Mouse (Mus musculus) ES-E14 (cell line): ENCODE results near the gene Emilin2. TPM values are rescaled to one million over a fixed set of nuclear protein-coding genes. Genes with fewer than 3 reads are reported as not detected.

Source experiments
- DNase-seq: peaks from one replicate; pipeline ENCODE4 v3.0.0-alpha.2; 2013; ENCODE audit warnings: low read depth, low spot score
- H3K27ac ChIP-seq: 2 replicates; pipeline ENCODE4 v1.5.1; 2012; ENCODE audit warnings: low read depth, mild to moderate bottlenecking, low read length, moderate library complexity, mixed read lengths; ENCODE audit not compliant: poor library complexity, insufficient read depth, severe bottlenecking
- H3K36me3 ChIP-seq: 2 replicates; pipeline ENCODE4 v1.6.1; 2012; ENCODE audit warnings: mild to moderate bottlenecking, low read length, moderate library complexity, mixed read lengths; ENCODE audit not compliant: control insufficient read depth, poor library complexity, insufficient read depth, severe bottlenecking
- H3K4me1 ChIP-seq, 2 experiments: fragments of 150-350 bp in 1 of 2; sonication (generic) in 1 of 2; 2 replicates each; pipeline ENCODE4 v1.6.1; 2012; ENCODE audit warnings: low read length in 2 of 2, mild to moderate bottlenecking in 1 of 2, mixed read lengths in 1 of 2; ENCODE audit not compliant: control insufficient read depth in 2 of 2, insufficient read depth in 2 of 2, poor library complexity in 1 of 2
- H3K4me3 ChIP-seq, 2 experiments: fragments of 150-350 bp in 1 of 2; sonication (generic) in 1 of 2; 2 replicates each; pipeline ENCODE4 v1.5.1; 2012; ENCODE audit warnings: low read length in 2 of 2, low read depth in 1 of 2, mild to moderate bottlenecking in 1 of 2, mixed read lengths in 1 of 2; ENCODE audit not compliant: insufficient read depth in 1 of 2, poor library complexity in 1 of 2, severe bottlenecking in 1 of 2
- H3K9ac ChIP-seq: 2 replicates; pipeline ENCODE4 v1.6.1; 2012; ENCODE audit warnings: low read depth, mild to moderate bottlenecking, low read length, mixed read lengths; ENCODE audit not compliant: poor library complexity, insufficient read depth, severe bottlenecking
- H3K9me3 ChIP-seq: fragments of 150-350 bp; sonication (generic); 2 replicates; pipeline ENCODE4 v1.6.1; 2012; ENCODE audit warnings: low read depth, mild to moderate bottlenecking, low read length; ENCODE audit not compliant: control insufficient read depth, insufficient read depth
- CHD2 ChIP-seq: IDR thresholded peaks from 2 replicates; pipeline ENCODE4 v1.6.1; 2014; ENCODE audit warnings: mild to moderate bottlenecking, low read depth, low read length, inconsistent platforms
- HCFC1 ChIP-seq: IDR thresholded peaks from 2 replicates; pipeline ENCODE4 v1.6.1; 2012; ENCODE audit warnings: low read length, inconsistent platforms, borderline replicate concordance; ENCODE audit not compliant: insufficient read depth
- MAFK ChIP-seq: IDR thresholded peaks from 2 replicates; pipeline ENCODE4 v1.6.1; 2014; ENCODE audit warnings: mild to moderate bottlenecking, low read depth, low read length, inconsistent platforms; ENCODE audit not compliant: insufficient read depth
- ZC3H11A ChIP-seq: IDR thresholded peaks from 2 replicates; pipeline ENCODE4 v1.6.1; 2012; ENCODE audit warnings: low read depth, mild to moderate bottlenecking, inconsistent platforms, low read length, borderline replicate concordance
- ZNF384 ChIP-seq: IDR thresholded peaks from 2 replicates; pipeline ENCODE4 v1.6.1; 2012; ENCODE audit warnings: low read depth, low read length, inconsistent platforms
- in situ Hi-C, 2 experiments: fragments of 600-800 bp; cut with MboI; formaldehyde crosslinking; loops; one replicate each; pipeline ENCODE4 v1.15.1; 2025; ENCODE audit warnings: low sequenced_read_pairs in 2 of 2, inconsistent platforms in 1 of 2; ENCODE audit not compliant: unreplicated experiment in 2 of 2
- total RNA-seq: library from RNA; depleted of rRNA; stranded (reverse); fragments of 300-350 nt; gene quantifications from 2 replicates; pipeline ENCODE4 v1.2.3, GENCODE M21; 2012

The Emilin2 gene
- total RNA-seq, 1 experiment: 1.0 TPM

DNA sequence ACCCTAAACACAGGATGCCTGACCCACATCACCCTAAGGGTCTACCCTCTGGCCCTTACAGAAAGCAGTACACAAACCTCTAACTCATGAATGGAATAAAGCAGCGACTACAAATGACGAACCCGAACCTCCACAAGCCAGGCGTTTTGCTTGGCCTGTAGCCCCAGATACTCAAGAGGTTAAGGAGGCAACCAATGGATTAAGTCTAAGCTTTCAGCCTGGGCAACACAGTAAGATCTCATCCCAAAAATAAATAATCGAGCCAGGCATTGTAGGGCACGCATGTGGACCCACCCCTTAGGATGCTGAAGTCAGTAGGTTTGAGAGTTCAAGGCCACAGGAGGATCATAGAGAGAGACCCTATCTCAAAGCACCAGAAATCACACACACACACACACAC, 5.7 kb downstream of the Emilin2 start:
- H3K4me3 ChIP-seq: no peak overlapping the region
- H3K4me1 ChIP-seq: peaks cover 0 to 3% of the 10 kb centered on the region in 2 experiments; a peak in 1 of 4 replicates
- DNase-seq: no peak
- TF ChIP-seq CHD2: no peak
- TF ChIP-seq ZC3H11A: no peak
- TF ChIP-seq ZNF384: no peak
- TF ChIP-seq HCFC1: no peak
- TF ChIP-seq MAFK: no peak
- H3K9me3 ChIP-seq: no peaks in the 10 kb centered on the region
- H3K36me3 ChIP-seq: no peaks in the 10 kb centered on the region
- no peak overlapping the region for H3K27ac ChIP-seq
- H3K9ac ChIP-seq: no peak overlapping the region
- in situ Hi-C loops: no loop called here

GRCm38 (mm10) chr17:71303444-71303843, 8.3 kb downstream of the Emilin2 start:
- Histone ChIP-seq H3K4me3 (no peak overlapping the region), H3K36me3 (no peaks in the 10 kb centered on the region), H3K9ac (no peak overlapping the region), H3K27ac (no peak overlapping the region), H3K9me3 (no peaks in the 10 kb centered on the region), H3K4me1 (no peaks in the 10 kb centered on the region)
- in situ Hi-C loops: no loop called here
- no peak for DNase-seq
- no peak for TF ChIP-seq CHD2
- TF ChIP-seq HCFC1: no peak
- TF ChIP-seq ZC3H11A: no peak
- no peak for TF ChIP-seq MAFK
- TF ChIP-seq ZNF384: no peak

GRCm38 (mm10) chr17:71301413-71301812, 10.4 kb downstream of the Emilin2 start:
- Histone ChIP-seq H3K9me3 (no peaks in the 10 kb centered on the region), H3K27ac (no peak overlapping the region), H3K36me3 (no peaks in the 10 kb centered on the region), H3K4me1 (no peaks in the 10 kb centered on the region), H3K4me3 (no peak overlapping the region), H3K9ac (no peak overlapping the region)
- in situ Hi-C loops: no loop called here
- DNase-seq: no peak
- TF ChIP-seq CHD2: no peak

GRCm38 (mm10) chr17:71300338-71300737, 11.4 kb downstream of the Emilin2 start:
- Histone ChIP-seq H3K9me3 (no peaks in the 10 kb centered on the region), H3K27ac (no peak overlapping the region), H3K9ac (no peak overlapping the region), H3K4me3 (no peak overlapping the region), H3K4me1 (no peaks in the 10 kb centered on the region), H3K36me3 (no peaks in the 10 kb centered on the region)
- in situ Hi-C loops: no loop called here
- TF ChIP-seq ZC3H11A (no peak), MAFK (no peak), CHD2 (no peak), ZNF384 (no peak), HCFC1 (no peak)
- no peak for DNase-seq

DNA sequence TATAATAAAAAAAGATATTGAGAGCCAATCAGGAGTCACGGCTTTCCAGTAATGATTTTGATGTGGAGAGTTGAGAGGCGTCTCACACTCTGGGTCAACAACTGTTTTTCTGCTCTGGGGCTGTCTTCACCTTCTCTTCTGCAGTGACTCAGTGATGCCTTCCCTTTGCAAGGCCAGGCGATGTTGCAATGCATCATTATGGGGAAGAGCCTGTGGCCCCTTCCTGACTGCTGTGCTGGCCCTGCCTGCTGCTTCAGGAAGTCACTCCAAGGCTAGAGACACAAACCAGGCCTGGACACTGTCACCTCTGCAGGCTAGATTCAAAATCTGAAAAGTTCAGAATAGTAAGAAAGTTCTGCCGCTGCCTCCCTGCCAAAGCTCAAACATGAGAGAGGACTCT, 11.9 kb downstream of the Emilin2 start:
- in situ Hi-C loops: no loop called here
- H3K4me3 ChIP-seq: no peak overlapping the region
- H3K9me3 ChIP-seq: no peaks in the 10 kb centered on the region
- TF ChIP-seq ZNF384 (no peak), ZC3H11A (no peak), CHD2 (no peak), MAFK (no peak), HCFC1 (no peak)
- DNase-seq: no peak
- H3K27ac ChIP-seq: no peak overlapping the region
- no peaks in the 10 kb centered on the region for H3K4me1 ChIP-seq
- no peak overlapping the region for H3K9ac ChIP-seq
- H3K36me3 ChIP-seq: no peaks in the 10 kb centered on the region
